Mouse (Mus musculus) limb, embryonic 13.5 days (tissue): ENCODE measurements around the gene Adgra1. TPM values are rescaled to one million over a fixed set of nuclear protein-coding genes. Genes with fewer than 3 reads are reported as not detected.
A peak's percentile ranks its signal among the peaks of the same experiment; 100 is the strongest.

ENCODE experiments used
- ATAC-seq: fragments of 200-750 bp; cut with Nextera tagmentation; 2 replicates; pipeline ENCODE4 v1.8.0; 2017; ENCODE audit warnings: low read depth, moderate number of reproducible peaks, moderate TSS enrichment; ENCODE audit not compliant: low FRiP score
- H3K27ac ChIP-seq: fragments of 300-500 bp; sonication (generic); 2 replicates; pipeline ENCODE4 v1.5.1; 2015; ENCODE audit warnings: inconsistent platforms, mild to moderate bottlenecking, moderate library complexity
- H3K27me3 ChIP-seq: fragments of 300-500 bp; sonication (generic); 2 replicates; pipeline ENCODE4 v1.6.1; 2015; ENCODE audit warnings: mild to moderate bottlenecking, inconsistent platforms
- H3K36me3 ChIP-seq: fragments of 300-500 bp; sonication (generic); 2 replicates; pipeline ENCODE4 v1.6.1; 2015; ENCODE audit warnings: inconsistent platforms, mild to moderate bottlenecking, moderate library complexity
- H3K4me1 ChIP-seq: fragments of 300-500 bp; sonication (generic); 2 replicates; pipeline ENCODE4 v1.6.1; 2015; ENCODE audit warnings: inconsistent platforms
- H3K4me2 ChIP-seq: fragments of 300-500 bp; sonication (generic); replicated peaks from 2 replicates; pipeline ENCODE4 v1.6.1; 2015; ENCODE audit warnings: inconsistent platforms, mild to moderate bottlenecking, moderate library complexity
- H3K4me3 ChIP-seq: fragments of 300-500 bp; sonication (generic); 2 replicates; pipeline ENCODE4 v1.5.1; 2015; ENCODE audit warnings: moderate library complexity, mild to moderate bottlenecking, inconsistent platforms
- H3K9ac ChIP-seq: fragments of 300-500 bp; sonication (generic); 2 replicates; pipeline ENCODE4 v1.6.1; 2015; ENCODE audit warnings: mild to moderate bottlenecking, inconsistent platforms
- H3K9me3 ChIP-seq: fragments of 300-500 bp; sonication (generic); 2 replicates; pipeline ENCODE4 v1.6.1; 2016; ENCODE audit warnings: inconsistent platforms
- WGBS: fragments of 180-500 bp; shearing (Covaris S2); methylation state at CpG from one replicate; pipeline ENCODE4 v1.1.7; 2015; 5-methylcytosine and 5-hydroxymethylcytosine counted together
- polyA plus RNA-seq: library from polyadenylated mRNA; unstranded; fragments of >200 nt; fragmentation: Nextera tagmentation; extraction: Ambion mirVana; gene quantifications from 2 replicates; pipeline ENCODE4 v1.2.1, GENCODE M21; 2015

The Adgra1 gene
- polyA plus RNA-seq, 1 experiment from 2014 or later = 0.13 TPM

- Histone ChIP-seq H3K36me3 (no peaks in the 10 kb centered on the region), H3K9ac (no peak overlapping the region), H3K4me2 (no peak overlapping the region), H3K27me3 (peaks cover under 1% of the 10 kb centered on the region; the same call in 1 of the 2 replicates), H3K9me3 (no peaks in the 10 kb centered on the region), H3K4me3 (no peak overlapping the region), H3K27ac (no peak overlapping the region), H3K4me1 (no peaks in the 10 kb centered on the region)
- WGBS = 54% methylated on average over 12 of the region's 12 CpGs
- no peak for ATAC-seq
Measured at GRCm38 (mm10) chr7:139822301-139823010, 11.5 kb upstream of the Adgra1 start.

- Histone ChIP-seq H3K4me2 (no peak overlapping the region), H3K36me3 (no peaks in the 10 kb centered on the region), H3K9ac (no peak overlapping the region), H3K27me3 (peaks cover 11% of the 10 kb centered on the region), H3K4me1 (no peaks in the 10 kb centered on the region), H3K27ac (no peak overlapping the region), H3K9me3 (no peaks in the 10 kb centered on the region), H3K4me3 (no peak overlapping the region)
- 9% methylated on average over 9 of the region's 9 CpGs for WGBS
- no peak for ATAC-seq
Measured at GRCm38 (mm10) chr7:139827687-139828086, 6.3 kb upstream of the Adgra1 start.

- peak overlapping the region; percentile 35; the same call in 1 of the 2 replicates for H3K9ac ChIP-seq
- WGBS = 44% methylated on average over 5 of the region's 5 CpGs
- H3K4me3 ChIP-seq = peak overlapping the region; percentile 30
- no peaks in the 10 kb centered on the region for H3K9me3 ChIP-seq
- H3K27me3 ChIP-seq = peaks cover 48% of the 10 kb centered on the region
- no peak overlapping the region for H3K27ac ChIP-seq
- peak overlapping the region; percentile 60 for H3K4me2 ChIP-seq
- no peak for ATAC-seq
- H3K36me3 ChIP-seq = no peaks in the 10 kb centered on the region
- peaks cover 13% of the 10 kb centered on the region for H3K4me1 ChIP-seq
Measured at GRCm38 (mm10) chr7:139833532-139833931, 442 bp upstream of the Adgra1 start.

- peaks cover 48% of the 10 kb centered on the region for H3K27me3 ChIP-seq
Measured at GRCm38 (mm10) chr7:139835140-139836131, 1.5 kb downstream of the Adgra1 start.

GRCm38 (mm10) chr7:139840443-139841168, 6.6 kb downstream of the Adgra1 start:
- H3K36me3 ChIP-seq = no peaks in the 10 kb centered on the region
- H3K9ac ChIP-seq = no peak overlapping the region
- 84% methylated on average over 11 of the region's 11 CpGs for WGBS
- H3K4me1 ChIP-seq = no peaks in the 10 kb centered on the region
- no peaks in the 10 kb centered on the region for H3K9me3 ChIP-seq
- no peak overlapping the region for H3K4me2 ChIP-seq
- no peak for ATAC-seq
- H3K27me3 ChIP-seq = peaks cover 10% of the 10 kb centered on the region
- no peak overlapping the region for H3K27ac ChIP-seq
- no peak overlapping the region for H3K4me3 ChIP-seq

More at GRCm38 (mm10) chr7:139835140-139836131, 1.5 kb downstream of the Adgra1 start:
- Histone ChIP-seq H3K36me3 (no peaks in the 10 kb centered on the region), H3K4me3 (no peak overlapping the region), H3K9me3 (no peaks in the 10 kb centered on the region), H3K4me1 (peaks cover 13% of the 10 kb centered on the region), H3K4me2 (no peak overlapping the region), H3K27ac (no peak overlapping the region), H3K9ac (no peak overlapping the region)
- WGBS = 68% methylated on average over 15 of the region's 15 CpGs
- no peak for ATAC-seq

GRCm38 (mm10) chr7:139842397-139842796, 8.4 kb downstream of the Adgra1 start:
- no peak overlapping the region for H3K4me2 ChIP-seq
- ATAC-seq = no peak
- H3K4me1 ChIP-seq = no peaks in the 10 kb centered on the region
- H3K9ac ChIP-seq = no peak overlapping the region
- H3K27me3 ChIP-seq = no peaks in the 10 kb centered on the region
- WGBS = 71% methylated on average over 6 of the region's 6 CpGs
- H3K4me3 ChIP-seq = no peak overlapping the region
- no peak overlapping the region for H3K27ac ChIP-seq
- no peaks in the 10 kb centered on the region for H3K36me3 ChIP-seq
- H3K9me3 ChIP-seq = no peaks in the 10 kb centered on the region

GRCm38 (mm10) chr7:139843140-139843539, 9.2 kb downstream of the Adgra1 start:
- Histone ChIP-seq H3K9ac (no peak overlapping the region), H3K4me2 (no peak overlapping the region)
- ATAC-seq = no peak

GRCm38 (mm10) chr7:139843776-139844175, 9.8 kb downstream of the Adgra1 start:
- Histone ChIP-seq H3K27ac (no peak overlapping the region), H3K4me1 (no peaks in the 10 kb centered on the region), H3K4me3 (no peak overlapping the region), H3K36me3 (no peaks in the 10 kb centered on the region), H3K27me3 (no peaks in the 10 kb centered on the region), H3K9ac (no peak overlapping the region), H3K4me2 (no peak overlapping the region), H3K9me3 (no peaks in the 10 kb centered on the region)
- 30% methylated on average over 5 of the region's 5 CpGs for WGBS
- ATAC-seq = no peak

More at GRCm38 (mm10) chr7:139843140-139843539, 9.2 kb downstream of the Adgra1 start:
- no peak overlapping the region for H3K27ac ChIP-seq
- H3K4me1 ChIP-seq = no peaks in the 10 kb centered on the region
- H3K4me3 ChIP-seq = no peak overlapping the region
- no peaks in the 10 kb centered on the region for H3K9me3 ChIP-seq
- no peaks in the 10 kb centered on the region for H3K36me3 ChIP-seq
- 47% methylated on average over 5 of the region's 5 CpGs for WGBS
- no peaks in the 10 kb centered on the region for H3K27me3 ChIP-seq

GRCm38 (mm10) chr7:139845101-139845500, 11.1 kb downstream of the Adgra1 start:
- 0 out of 2 replicates have a peak, but pooled peaks cover 2% of the 10 kb centered on the region for H3K4me1 ChIP-seq
- ATAC-seq = no peak

GRCm38 (mm10) chr7:139850152-139850551, 16.2 kb downstream of the Adgra1 start:
- no peak for ATAC-seq
- H3K4me3 ChIP-seq = no peak overlapping the region
- H3K36me3 ChIP-seq = no peaks in the 10 kb centered on the region
- no peak overlapping the region for H3K9ac ChIP-seq
- H3K9me3 ChIP-seq = no peaks in the 10 kb centered on the region
- 15% methylated on average over 6 of the region's 6 CpGs for WGBS
- no peak overlapping the region for H3K27ac ChIP-seq
- no peaks in the 10 kb centered on the region for H3K27me3 ChIP-seq
- H3K4me1 ChIP-seq = 0 out of 2 replicates have a peak, but pooled peaks cover 5% of the 10 kb centered on the region
- H3K4me2 ChIP-seq = no peak overlapping the region

More at GRCm38 (mm10) chr7:139845101-139845500, 11.1 kb downstream of the Adgra1 start:
- no peaks in the 10 kb centered on the region for H3K9me3 ChIP-seq
- no peaks in the 10 kb centered on the region for H3K27me3 ChIP-seq
- H3K27ac ChIP-seq = no peak overlapping the region
- no peak overlapping the region for H3K4me3 ChIP-seq
- H3K9ac ChIP-seq = no peak overlapping the region
- no peak overlapping the region for H3K4me2 ChIP-seq
- 74% methylated on average over 2 of the region's 2 CpGs for WGBS
- no peaks in the 10 kb centered on the region for H3K36me3 ChIP-seq

GRCm38 (mm10) chr7:139850677-139851076, 16.7 kb downstream of the Adgra1 start:
- H3K4me2 ChIP-seq = no peak overlapping the region
- H3K27ac ChIP-seq = no peak overlapping the region
- H3K4me3 ChIP-seq = no peak overlapping the region
- no peak overlapping the region for H3K9ac ChIP-seq
- no peaks in the 10 kb centered on the region for H3K27me3 ChIP-seq
- H3K4me1 ChIP-seq = 0 out of 2 replicates have a peak, but pooled peaks cover 5% of the 10 kb centered on the region
- H3K36me3 ChIP-seq = no peaks in the 10 kb centered on the region
- WGBS = 76% methylated on average over 5 of the region's 5 CpGs
- ATAC-seq = no peak
- no peaks in the 10 kb centered on the region for H3K9me3 ChIP-seq
